Comparison of ENCODE assay signal across 23 mouse cellular contexts in genomic region chr3:33960211-33960610, GRCm38 (mm10). TPM values are rescaled to one million over a fixed set of nuclear protein-coding genes. Genes with fewer than 3 reads are reported as not detected.
DNase-seq lines count a peak whose midpoint lies in the region; ATAC-seq and TF ChIP-seq lines count a peak whose summit lies in the region.
"Had no signal": no experiment of that assay in that cellular context is flagged by ENCODE, and none has a peak within 500 bp of the region (broad histone marks: within the 10 kb centered on the region; RNA-seq: fewer than 3 reads in every experiment).

No protein-coding gene starts in this region.

- DNase-seq in embryonic facial prominence, embryonic 14.5 days (ENCODE audit: low spot score) = peak; percentile 6
- DNase-seq in embryonic facial prominence, embryonic 10.5 days (ENCODE audit: low spot score) = no peak
- no peak for DNase-seq in hindbrain, embryonic 14.5 days (ENCODE audit: low spot score)
- DNase-seq in G1E (ENCODE audit: low spot score) = peak; percentile 26
- DNase-seq in brain, embryonic 14.5 days (ENCODE audit: low read depth) = peak; percentile 27
- DNase-seq: adrenal gland, postnatal 14 days; cerebellum, adult 18-20 months; cerebellum, adult 9-11 months; cerebellum, postnatal 36 days; gastrocnemius, postnatal 10 days; heart, adult 2 months; heart, postnatal 36 days; kidney, adult 11 months; kidney, adult 9 months had no signal

- ATAC-seq in embryonic facial prominence, embryonic 14.5 days (ENCODE audit: low read depth) = no peak
- ATAC-seq in hindbrain, embryonic 14.5 days (ENCODE audit: low FRiP score) = peak; percentile 32; the same call in 1 of the 2 replicates
- ATAC-seq in hindbrain, embryonic 12.5 days (ENCODE audit: low FRiP score) = no peak
- no peak for ATAC-seq in G1E (ENCODE audit: extremely low read depth, insufficient number of reproducible peaks, low FRiP score, poor library complexity, severe bottlenecking)
- no peak for ATAC-seq in heart, embryonic 11.5 days (replicated peaks; ENCODE audit: insufficient number of reproducible peaks, low FRiP score, low TSS enrichment)
- ATAC-seq: activated CD4-positive, CD25-positive, alpha-beta regulatory T cell, adult 4 months; forebrain, embryonic 15.5 days had no signal

- no peak overlapping the region for H3K27ac ChIP-seq in embryonic facial prominence, embryonic 14.5 days (replicated peaks; ENCODE audit: low read depth, low read length)
- H3K27ac ChIP-seq in embryonic facial prominence, embryonic 10.5 days (replicated peaks) = no peak overlapping the region
- no peak overlapping the region for H3K27ac ChIP-seq in hindbrain, embryonic 14.5 days
- no peak overlapping the region for H3K27ac ChIP-seq in hindbrain, embryonic 12.5 days
- H3K27ac ChIP-seq in heart, embryonic 11.5 days (ENCODE audit: low read depth, low read length) = no peak overlapping the region
- H3K27ac ChIP-seq: embryonic facial prominence, embryonic 15.5 days; forebrain, embryonic 10.5 days; forebrain, embryonic 15.5 days; heart, adult 2 months had no signal

- 54% methylated on average over 6 of the region's 6 CpGs for WGBS in embryonic facial prominence, embryonic 14.5 days
- WGBS in embryonic facial prominence, embryonic 10.5 days = 57% methylated on average over 6 of the region's 6 CpGs
- 58% methylated on average over 6 of the region's 6 CpGs for WGBS in hindbrain, embryonic 14.5 days
- 59% methylated on average over 6 of the region's 6 CpGs for WGBS in hindbrain, embryonic 12.5 days
- 52% methylated on average over 6 of the region's 6 CpGs for WGBS in heart, embryonic 11.5 days (ENCODE audit: insufficient replicate concordance)

- no peak overlapping the region for H3K4me2 ChIP-seq in embryonic facial prominence, embryonic 14.5 days (ENCODE audit: low read depth, low read length)
- H3K4me2 ChIP-seq in hindbrain, embryonic 14.5 days (replicated peaks) = no peak overlapping the region
- no peak overlapping the region for H3K4me2 ChIP-seq in hindbrain, embryonic 12.5 days (replicated peaks)
- H3K4me2 ChIP-seq in heart, embryonic 11.5 days = no peak overlapping the region
- H3K4me2 ChIP-seq: embryonic facial prominence, embryonic 15.5 days; forebrain, embryonic 15.5 days; heart, embryonic 12.5 days had no signal

- no peak overlapping the region for H3K9ac ChIP-seq in embryonic facial prominence, embryonic 14.5 days (ENCODE audit: low read depth, low read length)
- no peak overlapping the region for H3K9ac ChIP-seq in hindbrain, embryonic 14.5 days
- H3K9ac ChIP-seq in hindbrain, embryonic 12.5 days = no peak overlapping the region
- H3K9ac ChIP-seq in heart, embryonic 11.5 days (ENCODE audit: low read depth, low read length) = no peak overlapping the region
- H3K9ac ChIP-seq: embryonic facial prominence, embryonic 15.5 days; forebrain, embryonic 15.5 days; heart, embryonic 12.5 days had no signal

- no peaks in the 10 kb centered on the region for H3K9me3 ChIP-seq in embryonic facial prominence, embryonic 14.5 days (ENCODE audit: control insufficient read depth, low read length)
- H3K9me3 ChIP-seq in embryonic facial prominence, embryonic 10.5 days = no peaks in the 10 kb centered on the region
- no peaks in the 10 kb centered on the region for H3K9me3 ChIP-seq in hindbrain, embryonic 14.5 days (ENCODE audit: control insufficient read depth, low read length)
- H3K9me3 ChIP-seq in hindbrain, embryonic 12.5 days (replicated peaks) = no peaks in the 10 kb centered on the region
- no peaks in the 10 kb centered on the region for H3K9me3 ChIP-seq in G1E (replicated peaks)
- no peaks in the 10 kb centered on the region for H3K9me3 ChIP-seq in heart, embryonic 11.5 days (replicated peaks; ENCODE audit: control insufficient read depth, low read length)
- H3K9me3 ChIP-seq: embryonic facial prominence, embryonic 15.5 days; forebrain, embryonic 10.5 days; forebrain, embryonic 15.5 days; heart, embryonic 12.5 days had no signal

- peaks cover 10% of the 10 kb centered on the region for H3K27me3 ChIP-seq in embryonic facial prominence, embryonic 14.5 days (replicated peaks; ENCODE audit: control insufficient read depth, insufficient read depth, low read length)
- H3K27me3 ChIP-seq in embryonic facial prominence, embryonic 10.5 days (replicated peaks; ENCODE audit: low read depth, poor library complexity, severe bottlenecking) = peaks cover 10% of the 10 kb centered on the region
- H3K27me3 ChIP-seq in hindbrain, embryonic 14.5 days (ENCODE audit: control insufficient read depth, insufficient read depth, low read length) = peaks cover 10% of the 10 kb centered on the region; the same call in 1 of the 2 replicates
- peaks cover 10% of the 10 kb centered on the region for H3K27me3 ChIP-seq in hindbrain, embryonic 12.5 days
- H3K27me3 ChIP-seq in G1E (ENCODE audit: insufficient read depth, low read length) = no peaks in the 10 kb centered on the region
- peaks cover 9% of the 10 kb centered on the region; the same call in 1 of the 2 replicates for H3K27me3 ChIP-seq in heart, embryonic 11.5 days (ENCODE audit: control insufficient read depth, insufficient read depth, low read length)
- H3K27me3 ChIP-seq: CH12.LX; heart, embryonic 12.5 days had no signal

- TF ChIP-seq POLR2A in brain, embryonic 14.5 days (IDR thresholded peaks at IDR 0.05; ENCODE audit: borderline replicate concordance, extremely low read depth, insufficient read depth, insufficient read length, poor library complexity, severe bottlenecking) = no peak

- H3K4me1 ChIP-seq in embryonic facial prominence, embryonic 14.5 days (ENCODE audit: control insufficient read depth, insufficient read depth, low read length) = 0 out of 2 replicates have a peak, but pooled peaks cover 4% of the 10 kb centered on the region
- H3K4me1 ChIP-seq in embryonic facial prominence, embryonic 10.5 days = peaks cover 10% of the 10 kb centered on the region
- H3K4me1 ChIP-seq in hindbrain, embryonic 14.5 days (replicated peaks; ENCODE audit: control insufficient read depth, insufficient read depth, low read length) = 0 out of 2 replicates have a peak, but pooled peaks cover 5% of the 10 kb centered on the region
- peaks cover 6% of the 10 kb centered on the region for H3K4me1 ChIP-seq in hindbrain, embryonic 12.5 days
- peaks cover 83% of the 10 kb centered on the region for H3K4me1 ChIP-seq in G1E (ENCODE audit: insufficient read depth, low read depth, low read length)
- H3K4me1 ChIP-seq in heart, embryonic 11.5 days (ENCODE audit: control insufficient read depth, insufficient read depth, low read length) = 0 out of 2 replicates have a peak, but pooled peaks cover under 1% of the 10 kb centered on the region

- no peak overlapping the region for H3K4me3 ChIP-seq in embryonic facial prominence, embryonic 14.5 days (ENCODE audit: low read depth, low read length)
- H3K4me3 ChIP-seq in embryonic facial prominence, embryonic 10.5 days = no peak overlapping the region
- no peak overlapping the region for H3K4me3 ChIP-seq in hindbrain, embryonic 14.5 days (replicated peaks; ENCODE audit: low read length)
- no peak overlapping the region for H3K4me3 ChIP-seq in hindbrain, embryonic 12.5 days
- no peak overlapping the region for H3K4me3 ChIP-seq in G1E (ENCODE audit: low read depth, low read length)
- H3K4me3 ChIP-seq in heart, embryonic 11.5 days (ENCODE audit: low read depth, low read length) = no peak overlapping the region
- H3K4me3 ChIP-seq: embryonic facial prominence, embryonic 15.5 days; erythroblast, embryonic 14.5 days; forebrain, embryonic 10.5 days; forebrain, embryonic 15.5 days; heart, adult 2 months; heart, embryonic 12.5 days had no signal

- H3K36me3 ChIP-seq in embryonic facial prominence, embryonic 14.5 days (ENCODE audit: control insufficient read depth, insufficient read depth, low read length) = no peaks in the 10 kb centered on the region
- H3K36me3 ChIP-seq in embryonic facial prominence, embryonic 10.5 days (replicated peaks) = no peaks in the 10 kb centered on the region
- H3K36me3 ChIP-seq in hindbrain, embryonic 14.5 days (replicated peaks; ENCODE audit: control insufficient read depth, insufficient read depth) = no peaks in the 10 kb centered on the region
- no peaks in the 10 kb centered on the region for H3K36me3 ChIP-seq in hindbrain, embryonic 12.5 days
- no peaks in the 10 kb centered on the region for H3K36me3 ChIP-seq in G1E (replicated peaks)
- H3K36me3 ChIP-seq in heart, embryonic 11.5 days (ENCODE audit: control insufficient read depth, insufficient read depth, low read length) = no peaks in the 10 kb centered on the region
- H3K36me3 ChIP-seq: embryonic facial prominence, embryonic 15.5 days; forebrain, embryonic 10.5 days; forebrain, embryonic 15.5 days; heart, embryonic 12.5 days had no signal

- no peak for TF ChIP-seq CTCF in G1E (IDR thresholded peaks at IDR 0.05; ENCODE audit: low read depth, low read length)
- TF ChIP-seq CTCF in brain, embryonic 14.5 days (IDR thresholded peaks at IDR 0.05; ENCODE audit: borderline replicate concordance, extremely low read depth, insufficient read depth, insufficient read length) = no peak

RNA-seq across cellular contexts. Expression of gene Fxr1, which starts 59.5 kb away (rescaled TPM):
- polyA plus RNA-seq in embryonic facial prominence, embryonic 14.5 days (2014; fragmentation: Nextera tagmentation; extraction: Ambion mirVana) = 78.8 and 82.4 TPM in 2 replicates
- 57.8 and 60.5 TPM in 2 replicates for polyA plus RNA-seq in embryonic facial prominence, embryonic 10.5 days (2016; fragmentation: Nextera tagmentation; extraction: Ambion mirVana)
- 37.4 and 40.5 TPM in 2 replicates for polyA plus RNA-seq in hindbrain, embryonic 14.5 days (2014; fragmentation: Nextera tagmentation; extraction: Ambion mirVana)
- 56.4 and 59.9 TPM in 2 replicates for polyA plus RNA-seq in hindbrain, embryonic 12.5 days (2016; fragmentation: Nextera tagmentation; extraction: Ambion mirVana)
- 203 and 214 TPM in 2 replicates for total RNA-seq in G1E (2014; fragmentation: Nextera tagmentation)
- 226 and 280 TPM in 2 replicates for total RNA-seq in G1E (2017)
- 19.3 and 26.6 TPM in 2 replicates for polyA plus RNA-seq in G1E (2012)
- 47.9 and 55.9 TPM in 2 replicates for polyA plus RNA-seq in brain, embryonic 14.5 days (2012; rRNA removed)
- polyA plus RNA-seq in heart, embryonic 11.5 days (2014; fragmentation: Nextera tagmentation; extraction: Ambion mirVana) = 83.4 and 89.2 TPM in 2 replicates

Comparison
In these comparisons a context has a peak if more than half of its experiments do, and no peak if none do; other contexts are left out.
1. DNase-seq: peak in embryonic facial prominence, embryonic 14.5 days (single experiment), G1E (single experiment) and brain, embryonic 14.5 days (single experiment); none in embryonic facial prominence, embryonic 10.5 days (single experiment) and hindbrain, embryonic 14.5 days (single experiment).